Mouse (Mus musculus) c-Kit-positive CD71-positive TER-119-negative erythroid progenitor cells, embryonic 14.5 days (primary cell): ENCODE results near the gene Mtif2.

Experiments used
- DNase-seq: peaks from one replicate; pipeline ENCODE4 v3.0.0-alpha.2; 2013; ENCODE audit warnings: low read depth

Mtif2 gene

DNA sequence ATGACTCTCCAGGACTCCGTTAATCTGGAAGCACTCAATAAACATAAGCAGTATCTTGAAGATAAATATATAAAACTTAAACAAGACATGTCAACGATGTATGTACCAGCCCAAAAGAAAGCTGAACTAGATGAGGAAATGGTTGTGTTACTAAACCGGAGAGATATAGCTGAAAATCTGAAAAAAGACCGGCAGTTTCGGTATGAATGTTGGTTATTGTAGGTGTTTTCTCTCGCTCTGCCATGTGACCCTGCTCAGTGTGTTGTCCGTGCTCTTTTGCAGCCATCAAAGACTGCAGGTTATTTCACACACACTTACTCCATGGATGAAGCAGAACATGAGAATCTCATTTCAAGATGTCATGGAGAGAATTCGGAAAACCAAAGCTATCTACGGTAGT is 34.2 kb downstream of the Mtif2 start:
- DNase-seq = no peak

DNA sequence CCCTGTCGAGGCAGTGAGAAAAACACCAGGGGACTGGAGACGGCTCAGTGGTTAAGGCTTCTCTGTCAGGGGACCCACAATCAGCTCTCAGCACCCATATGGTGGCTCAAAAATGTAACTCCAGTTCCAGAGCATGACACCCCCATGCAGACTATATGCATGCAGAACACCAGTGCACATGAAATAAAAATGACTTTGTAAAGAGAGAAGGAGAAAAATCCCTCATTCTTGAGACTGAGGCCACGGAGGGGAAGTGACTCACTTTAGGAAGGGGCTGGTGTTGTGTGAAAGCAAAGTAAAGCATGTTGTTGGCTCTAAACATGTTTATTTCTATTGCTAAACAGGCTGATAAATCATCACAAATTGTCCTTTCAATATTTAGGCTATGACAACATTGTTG is 34.8 kb downstream of the Mtif2 start:
- DNase-seq = no peak

DNA sequence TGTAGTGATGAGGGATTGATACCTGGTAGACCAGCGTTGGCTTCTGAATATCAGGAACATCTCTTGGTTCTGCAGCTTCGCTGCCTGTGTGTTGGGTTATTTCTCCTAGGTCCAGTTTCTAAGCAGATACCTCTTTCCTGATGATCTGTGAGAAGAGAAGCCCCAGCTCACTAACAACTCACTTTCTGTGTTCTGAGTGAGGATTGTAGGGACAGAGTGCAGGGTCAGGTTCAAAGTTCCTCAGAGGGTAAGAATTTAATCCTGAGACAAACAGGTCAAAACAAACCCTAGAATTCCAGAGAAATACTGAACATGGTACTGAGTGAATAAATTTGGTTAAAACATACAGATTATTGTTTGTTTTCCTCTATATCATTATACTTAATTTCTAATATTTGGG is 37.2 kb downstream of the Mtif2 start:
- no peak for DNase-seq

DNA sequence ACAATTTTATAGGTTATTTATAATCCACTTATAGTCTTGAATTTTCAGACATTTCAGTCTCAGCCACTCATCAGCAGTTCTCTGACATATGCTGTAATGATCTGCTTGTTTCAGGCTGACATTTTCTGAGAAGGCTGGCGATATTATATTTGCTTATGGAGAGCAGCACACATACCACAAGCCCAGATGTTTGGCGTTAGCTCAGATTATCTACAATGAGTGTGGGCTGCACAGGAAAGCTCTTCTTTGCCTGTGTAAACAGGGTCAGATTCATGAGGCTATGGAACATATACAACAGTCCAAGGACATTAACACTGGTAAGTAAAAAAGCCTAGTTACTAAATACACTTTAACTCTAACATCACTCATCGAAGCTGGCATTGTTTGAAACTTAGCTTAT is 45.3 kb downstream of the Mtif2 start:
- DNase-seq = no peak

DNA sequence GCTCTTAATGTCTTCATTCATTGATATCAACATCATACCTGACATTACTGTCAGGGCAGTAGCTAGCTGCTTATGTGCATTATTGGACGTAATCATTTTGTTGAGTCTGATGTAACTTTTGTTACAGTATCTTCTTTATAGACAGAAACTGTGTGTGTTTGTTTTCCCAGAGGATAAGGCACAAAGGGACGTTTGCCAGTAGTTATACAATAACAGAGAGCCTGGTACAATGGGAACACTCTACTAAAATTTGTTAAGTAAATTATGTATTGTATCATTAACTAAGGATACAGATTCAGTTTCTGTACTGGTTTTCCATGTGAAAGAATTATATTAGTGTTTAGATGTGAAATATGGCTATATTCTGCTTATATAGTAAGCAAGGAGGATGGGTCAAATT is 46.4 kb downstream of the Mtif2 start:
- DNase-seq = no peak

DNA sequence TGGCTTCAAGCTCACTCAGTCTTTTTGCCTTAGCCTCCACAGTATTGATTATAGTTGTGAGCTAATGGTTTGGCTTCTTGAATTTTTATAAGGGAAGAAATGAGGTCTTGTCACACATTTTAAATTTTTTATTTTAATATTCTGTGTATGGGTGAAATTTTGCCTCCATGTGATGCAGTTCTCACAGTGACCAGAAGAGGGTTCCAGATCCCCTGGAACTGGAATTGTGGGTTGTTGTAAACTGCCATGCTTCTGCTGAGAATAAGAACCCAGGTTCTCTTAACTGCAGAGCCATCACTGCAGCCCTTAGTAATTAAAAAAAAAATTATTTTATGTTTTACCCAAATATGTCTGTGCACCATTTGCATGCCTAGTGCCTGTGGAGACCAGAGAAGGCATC is 53.4 kb downstream of the Mtif2 start:
- peak; percentile 5 for DNase-seq
